Mouse (Mus musculus) layer of hippocampus, postnatal 10 days (tissue): ENCODE results near the gene Sh2b2. TPM values are rescaled to one million over a fixed set of nuclear protein-coding genes. Genes with fewer than 3 reads are reported as not detected.
A peak's percentile ranks its signal among the peaks of the same experiment; 100 is the strongest.

Experiments
- DNase-seq, 2 experiments: peaks; one replicate each; pipeline ENCODE4 v3.0.0; 2021; ENCODE audit warnings: low spot score in 2 of 2
- long read RNA-seq: library from polyadenylated mRNA; stranded (forward); transcript quantifications from one replicate; pipeline ENCODE4 v2.0.0, GENCODE M21; 2023
- total RNA-seq, 2 experiments: library from RNA; stranded (reverse); gene quantifications; 2 replicates each; pipeline ENCODE4 v1.2.3; 2021

Gene Sh2b2
- total RNA-seq: 10 to 100 TPM; 13.2 to 13.4 TPM
- long read RNA-seq, partial matches to known transcripts: 1 of 9 reads
- long read RNA-seq, other reads (novel, unspliced or antisense): 2 of 9 reads

- no peak for DNase-seq
These were observed at the start of gene Sh2b2 for GRCm38 (mm10) chr5:136246452-136246838. Gene Sh2b2 (minus strand): TSS chr5:136246556.

GRCm38 (mm10) chr5:136292971-136293418 is 46.6 kb upstream of the Sh2b2 start:
- peak in 1 of 2 experiments; percentile 22 for DNase-seq

GRCm38 (mm10) chr5:136292361-136292760 is 46.0 kb upstream of the Sh2b2 start:
- no peak for DNase-seq

GRCm38 (mm10) chr5:136291562-136291961 is 45.2 kb upstream of the Sh2b2 start:
- DNase-seq: no peak

- DNase-seq: no peak
These were observed 43.4 kb upstream of the Sh2b2 start for GRCm38 (mm10) chr5:136289776-136290175.

GRCm38 (mm10) chr5:136288351-136289081 is 42.2 kb upstream of the Sh2b2 start:
- DNase-seq: no peak

- DNase-seq: no peak
These were observed 40.2 kb upstream of the Sh2b2 start for GRCm38 (mm10) chr5:136286566-136286965.

- no peak for DNase-seq
These were observed 38.8 kb upstream of the Sh2b2 start for GRCm38 (mm10) chr5:136285106-136285505.

GRCm38 (mm10) chr5:136281351-136281750 is 35.0 kb upstream of the Sh2b2 start:
- DNase-seq: peak; percentile 42 to 57

- DNase-seq: no peak
These were observed 28.4 kb upstream of the Sh2b2 start for GRCm38 (mm10) chr5:136274739-136275138.

GRCm38 (mm10) chr5:136269937-136270336 is 23.6 kb upstream of the Sh2b2 start:
- no peak for DNase-seq

- no peak for DNase-seq
These were observed 19.7 kb upstream of the Sh2b2 start for GRCm38 (mm10) chr5:136266077-136266476.

- peak in 1 of 2 experiments; percentile 29 for DNase-seq
These were observed 17.0 kb upstream of the Sh2b2 start for GRCm38 (mm10) chr5:136263342-136263741.

- DNase-seq: peak; percentile 76 to 77
These were observed 12.6 kb upstream of the Sh2b2 start for GRCm38 (mm10) chr5:136258919-136259318.

- DNase-seq: peak; percentile 84 to 88
These were observed 6.5 kb upstream of the Sh2b2 start for GRCm38 (mm10) chr5:136252899-136253298.

GRCm38 (mm10) chr5:136251004-136251403 is 4.6 kb upstream of the Sh2b2 start:
- peak; percentile 39 to 47 for DNase-seq

GRCm38 (mm10) chr5:136248441-136248840 is 2.1 kb upstream of the Sh2b2 start:
- no peak for DNase-seq

- no peak for DNase-seq
These were observed 560 bp downstream of the Sh2b2 start for GRCm38 (mm10) chr5:136245541-136246451.

- peak; percentile 83 to 91 for DNase-seq
These were observed 1.4 kb downstream of the Sh2b2 start for GRCm38 (mm10) chr5:136244762-136245540.

GRCm38 (mm10) chr5:136243851-136244761 is 2.2 kb downstream of the Sh2b2 start:
- DNase-seq: peak; percentile 36 to 47
